Mouse (Mus musculus): ENCODE results near the gene 6030408B16Rik.
A peak's percentile ranks its signal among the peaks of the same experiment; 100 is the strongest.

Gene 6030408B16Rik

DNA sequence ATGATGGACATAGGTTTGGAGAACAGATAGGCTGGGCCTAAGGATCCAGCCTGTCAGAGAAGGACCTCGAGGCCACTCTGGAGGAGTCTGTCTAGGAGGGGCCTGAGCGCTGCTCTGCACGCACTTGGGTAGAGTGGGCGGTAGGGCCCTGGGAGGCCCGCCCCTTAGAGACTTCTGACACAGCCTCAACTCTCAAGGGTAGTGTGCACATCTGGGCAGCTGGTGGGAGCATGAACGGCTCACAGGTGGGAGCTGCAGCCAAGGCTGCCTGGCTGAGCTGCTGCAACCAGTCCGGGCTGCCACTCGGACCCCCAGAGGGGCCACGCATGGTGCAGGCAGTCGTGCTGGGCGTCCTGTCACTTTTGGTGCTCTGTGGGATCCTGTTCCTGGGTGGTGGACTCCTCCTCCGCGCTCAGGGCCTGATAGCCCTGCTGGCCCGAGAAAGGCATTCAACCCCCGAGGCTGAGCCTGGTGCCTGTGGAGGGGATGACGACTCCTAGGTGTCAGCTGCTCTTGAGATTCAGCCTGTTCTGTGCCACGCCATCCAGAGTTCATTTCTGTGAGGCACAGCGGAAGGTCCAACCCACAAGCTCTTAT is at the start of gene 6030408B16Rik:
Gene 6030408B16Rik, plus strand, starts transcription at position 188 of the 597 bp plus-strand sequence.
- no peak for DNase-seq

DNA sequence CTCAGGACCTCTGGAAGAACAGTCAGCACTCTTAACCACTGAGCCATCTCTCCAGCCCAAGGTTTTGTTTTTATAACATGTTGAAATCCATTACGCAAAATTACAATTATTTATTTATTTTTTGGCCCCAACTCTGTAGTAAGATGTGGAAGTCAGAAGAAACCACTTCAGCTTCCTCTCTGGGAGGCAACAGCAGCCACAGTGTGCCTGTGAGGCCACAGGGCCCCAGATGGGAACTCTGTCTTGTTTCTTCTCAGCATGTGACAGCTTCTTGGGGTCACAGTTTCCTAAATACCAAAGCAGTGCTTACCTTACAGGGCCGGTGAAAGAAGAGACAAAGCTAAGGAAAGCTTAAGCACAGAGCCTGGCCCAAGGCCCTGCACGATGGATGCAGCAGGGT is 49.0 kb upstream of the 6030408B16Rik start:
- DNase-seq: no peak

DNA sequence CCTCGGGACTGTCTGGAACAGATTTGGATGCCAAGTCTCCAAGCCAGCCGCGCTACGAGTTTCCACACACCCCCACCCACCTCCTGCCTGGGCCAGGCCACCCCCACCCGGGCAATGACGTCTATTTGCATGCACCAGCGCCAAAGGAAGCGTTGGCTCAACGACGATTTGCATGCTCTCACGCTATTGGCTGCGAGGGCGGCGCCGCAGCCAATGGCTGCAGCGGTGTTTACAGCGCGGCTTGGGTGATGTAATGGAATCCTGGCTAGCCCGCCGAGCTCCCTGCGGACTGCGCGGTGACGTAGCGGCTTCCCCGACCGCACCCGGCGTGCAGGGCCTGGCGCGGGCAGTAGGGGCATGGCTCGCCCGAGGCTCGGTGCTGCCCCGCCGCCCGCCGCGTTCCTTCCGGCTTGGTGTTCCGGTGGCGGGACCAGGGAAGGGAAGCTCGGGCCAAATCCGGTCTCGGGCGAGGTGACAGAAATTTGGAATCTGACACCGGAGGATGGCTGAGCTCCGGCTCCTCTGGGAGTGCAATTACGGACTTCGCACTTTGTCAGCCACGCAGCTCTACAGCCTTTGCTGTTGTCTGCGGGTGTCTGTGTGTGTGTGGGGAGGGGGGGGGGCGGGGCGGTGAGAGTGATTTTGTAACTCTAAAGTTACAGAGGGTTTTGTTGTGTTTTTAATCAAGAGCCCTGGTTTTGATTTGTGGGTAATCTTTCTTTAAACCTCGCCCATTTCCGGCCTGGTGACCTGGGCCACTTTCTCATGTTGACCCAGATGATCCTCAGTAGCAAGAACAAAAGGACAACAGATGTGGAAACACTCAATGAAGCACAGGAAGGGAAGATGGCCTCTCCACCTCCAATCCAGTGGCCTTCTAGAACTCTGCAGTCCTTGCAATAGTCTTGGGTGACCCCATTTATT is 46.5 kb upstream of the 6030408B16Rik start:
- peak; percentile 99 for DNase-seq

DNA sequence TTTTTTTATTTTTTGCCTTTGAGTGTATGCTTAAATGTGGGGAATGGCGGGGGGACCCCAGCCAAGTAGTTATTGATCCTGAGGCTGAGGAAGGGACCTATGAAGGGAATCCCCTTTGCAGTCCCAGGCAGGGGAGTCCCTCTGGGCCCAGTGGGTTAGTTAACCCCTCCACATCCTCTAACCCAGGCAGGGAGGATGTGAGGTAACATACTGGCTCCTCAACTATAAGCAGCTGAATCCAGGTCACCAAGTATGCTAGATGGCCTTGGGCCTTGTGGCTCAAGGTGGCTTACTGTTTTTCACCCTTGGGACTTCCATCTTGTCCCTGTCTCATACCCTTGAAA is 45.9 kb upstream of the 6030408B16Rik start:
- no peak for DNase-seq

DNA sequence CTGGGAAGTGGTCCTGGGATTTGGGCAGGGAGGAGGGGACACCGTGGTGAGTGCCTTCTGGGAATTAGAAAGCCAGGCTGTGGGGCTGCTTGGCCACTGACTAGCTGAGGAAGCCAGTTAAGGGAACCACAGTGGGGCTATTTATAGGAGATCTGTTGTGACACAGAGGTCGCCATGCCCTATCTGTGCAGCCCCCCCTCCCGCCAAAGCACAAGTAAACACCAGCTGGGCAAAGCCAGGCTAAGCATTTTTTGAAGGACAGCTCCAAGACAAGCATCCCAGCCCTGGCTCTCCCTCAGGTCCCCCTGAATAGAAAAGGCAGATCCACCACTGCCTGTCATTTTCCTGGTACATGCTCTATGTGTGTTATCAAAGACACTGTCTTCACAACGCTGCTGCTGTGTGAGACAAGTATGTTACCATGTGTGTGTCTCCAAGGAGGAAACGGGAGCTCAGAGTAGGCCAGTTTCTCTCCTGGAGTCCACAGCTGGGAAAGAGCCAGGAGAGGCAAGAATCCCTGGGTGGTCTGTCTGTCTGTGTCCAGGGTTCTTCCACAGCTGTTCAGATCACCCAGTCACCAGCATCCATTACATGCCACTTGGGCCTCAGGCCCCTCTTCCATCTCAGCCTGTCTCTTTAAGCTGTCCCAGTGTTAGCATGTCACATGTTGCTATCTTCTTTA is 44.8 kb upstream of the 6030408B16Rik start:
- DNase-seq: no peak

DNA sequence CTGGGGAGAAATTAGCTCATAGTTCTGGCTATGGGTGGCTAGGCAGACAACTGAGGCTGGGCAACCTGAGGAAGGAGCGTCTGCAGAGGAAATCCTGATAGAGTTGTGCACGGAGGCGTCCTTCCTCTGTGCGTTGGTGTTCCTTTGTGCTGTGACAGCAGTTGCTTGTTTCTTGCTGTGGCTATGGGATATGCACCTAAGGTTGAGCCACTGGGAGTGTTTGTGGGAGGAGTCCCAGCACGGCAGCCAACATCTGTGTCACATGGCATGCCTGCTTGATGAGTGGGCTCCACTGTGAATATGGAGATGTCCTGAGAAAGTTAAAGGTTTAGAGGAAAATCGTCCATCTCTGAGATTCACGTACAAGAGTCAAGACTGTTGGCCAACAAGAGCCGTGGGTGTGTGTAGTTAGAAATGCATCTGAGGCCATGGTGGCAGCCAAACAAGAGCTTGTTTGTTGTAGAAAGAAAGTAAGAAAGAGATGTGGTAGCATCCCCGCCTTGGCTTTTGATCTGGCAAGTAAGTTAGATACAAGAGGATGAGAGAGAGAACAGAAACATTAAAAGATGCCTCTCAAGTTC is 42.7 kb upstream of the 6030408B16Rik start:
- no peak for DNase-seq

DNA sequence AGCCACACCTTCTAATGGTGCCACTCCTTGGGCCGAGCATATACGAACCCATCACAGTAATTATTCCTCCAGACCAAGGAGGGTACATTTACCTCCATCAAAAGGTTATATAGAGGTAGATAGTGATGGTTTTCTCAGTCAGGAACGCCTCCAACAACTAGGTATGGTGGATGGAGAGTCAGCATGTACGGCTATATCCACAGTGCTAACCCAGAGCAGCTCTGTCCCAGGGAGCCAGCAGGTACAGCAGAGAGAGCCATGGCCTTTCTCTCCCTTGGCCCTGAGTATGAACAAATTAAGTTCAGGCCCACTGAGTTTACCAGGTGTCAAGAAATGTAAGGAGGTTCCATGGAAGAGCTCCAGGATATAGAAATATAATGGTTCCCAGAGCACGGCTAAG is 41.1 kb upstream of the 6030408B16Rik start:
- no peak for DNase-seq

GRCm38 (mm10) chr15:101252614-101253013 is 40.4 kb upstream of the 6030408B16Rik start:
- no peak for DNase-seq

- DNase-seq: no peak
These were observed 39.5 kb upstream of the 6030408B16Rik start for GRCm38 (mm10) chr15:101253563-101253885.

- DNase-seq: peak; percentile 93
These were observed 38.9 kb upstream of the 6030408B16Rik start, which contains the start of gene Nr4a1 for GRCm38 (mm10) chr15:101253886-101254795. Gene Nr4a1, plus strand, starts transcription at chr15:101254269.

GRCm38 (mm10) chr15:101255842-101256462 is 37.1 kb upstream of the 6030408B16Rik start:
- DNase-seq: peak; percentile 42

- DNase-seq: peak; percentile 59
These were observed 36.4 kb upstream of the 6030408B16Rik start for GRCm38 (mm10) chr15:101256463-101257206.

DNA sequence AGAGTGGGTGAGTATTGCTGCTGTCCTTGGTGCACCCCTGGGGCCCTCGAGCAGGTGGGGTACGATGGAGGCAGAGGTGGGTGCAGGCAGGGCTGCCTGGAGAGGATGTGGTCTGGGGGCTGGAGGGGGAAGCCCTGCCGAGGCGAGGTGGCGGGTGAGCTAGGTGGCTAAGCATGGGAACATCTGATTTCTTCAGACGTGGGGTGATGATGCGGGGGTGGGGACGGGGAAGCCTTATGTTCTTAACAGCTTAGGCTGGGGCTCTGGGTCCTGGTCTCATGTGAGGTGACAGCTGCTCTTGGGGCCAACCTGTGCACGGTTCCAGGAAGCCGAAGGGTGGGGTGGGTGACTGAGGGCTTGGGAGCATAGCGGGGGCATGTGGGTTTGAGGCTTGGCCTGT is 34.6 kb upstream of the 6030408B16Rik start:
- no peak for DNase-seq

DNA sequence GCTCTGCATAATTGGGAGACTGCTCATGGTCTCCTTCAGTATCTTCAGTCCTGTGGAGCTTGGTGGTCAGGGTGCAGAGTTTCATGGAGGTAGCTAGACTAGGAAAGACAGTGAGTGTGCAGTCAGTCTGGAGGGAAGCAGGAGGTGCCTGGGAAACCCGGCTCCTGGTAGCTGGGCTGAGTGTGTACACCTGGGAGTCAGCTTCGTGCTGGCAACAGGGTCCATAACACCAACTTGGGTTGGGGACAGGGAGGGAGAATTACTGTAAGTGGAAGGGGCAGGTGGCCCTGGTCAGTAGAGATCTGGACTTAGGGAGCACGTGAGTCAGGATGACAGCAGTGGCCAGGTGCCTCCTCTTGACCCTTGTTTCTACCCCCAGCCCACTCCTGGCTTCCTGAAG is 33.1 kb upstream of the 6030408B16Rik start:
- no peak for DNase-seq

DNA sequence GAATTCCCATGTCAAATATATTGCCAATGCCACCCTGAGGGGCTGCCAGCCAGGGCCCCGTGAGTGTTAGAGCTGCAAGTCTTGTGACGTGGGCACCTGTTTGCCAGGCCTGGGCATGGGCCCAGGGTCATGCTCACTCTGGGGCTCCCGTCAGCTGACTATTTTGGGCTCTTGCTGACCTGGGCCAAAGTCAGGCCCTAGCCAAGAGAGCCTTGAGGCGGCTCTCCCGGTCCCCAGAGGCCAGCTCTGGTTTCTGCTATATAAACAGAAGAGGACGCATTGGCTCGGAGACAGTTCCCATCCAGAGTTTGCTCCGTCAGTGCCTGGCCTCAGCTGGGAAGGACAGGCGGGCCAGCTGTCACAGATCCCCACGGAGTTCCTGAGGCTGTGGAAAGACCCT is 32.6 kb upstream of the 6030408B16Rik start:
- peak; percentile 80 for DNase-seq

- DNase-seq: no peak
These were observed 32.0 kb upstream of the 6030408B16Rik start for GRCm38 (mm10) chr15:101260874-101261622.

DNA sequence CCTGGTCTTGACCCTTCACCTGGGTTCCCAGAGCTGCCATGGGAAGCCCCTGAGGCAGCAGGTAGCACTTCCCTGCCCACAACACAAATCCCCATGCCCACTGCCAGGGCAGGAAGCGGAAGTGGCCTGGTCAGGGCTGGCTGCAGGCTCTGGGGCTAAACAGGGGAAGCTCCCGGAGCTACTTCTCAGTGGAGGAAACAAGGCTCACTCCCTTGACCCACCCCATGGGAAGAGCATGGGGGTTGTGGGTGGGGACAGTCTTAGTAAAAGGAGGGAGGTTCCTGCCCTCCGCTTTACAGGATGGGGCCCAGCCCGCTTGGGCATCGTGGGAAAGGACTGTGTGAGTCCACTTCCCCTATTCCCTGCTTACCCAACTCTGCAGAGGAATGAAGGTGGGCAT is 30.5 kb upstream of the 6030408B16Rik start:
- DNase-seq: peak; percentile 72

GRCm38 (mm10) chr15:101266132-101266963 is 26.7 kb upstream of the 6030408B16Rik start:
- DNase-seq: peak; percentile 98

Data from lung, postnatal 36 days (tissue).